Mouse (Mus musculus): ENCODE measurements around the gene Aoc2. TPM values are rescaled to one million over a fixed set of nuclear protein-coding genes. Genes with fewer than 3 reads are reported as not detected.
A peak's percentile ranks its signal among the peaks of the same experiment; 100 is the strongest.
"Not testable (repeated sequence)": the region's sequence is repeated elsewhere in the genome, so short reads cannot be mapped to it uniquely, and the experiment has no call there.

The Aoc2 gene
- polyA plus RNA-seq, 1 experiment from 2014 or later = 3.1 TPM

GRCm38 (mm10) chr11:101323609-101324008, 1.3 kb upstream of the Aoc2 start:
- no peaks in the 10 kb centered on the region for H3K4me1 ChIP-seq
- no peak for ATAC-seq (ENCODE audit: low FRiP score)
- H3K4me2 ChIP-seq = no peak overlapping the region
- no peak overlapping the region for H3K4me3 ChIP-seq (replicated peaks)
- no peaks in the 10 kb centered on the region for H3K27me3 ChIP-seq
- no peak overlapping the region for H3K9ac ChIP-seq
- H3K36me3 ChIP-seq (replicated peaks) = peaks cover 78% of the 10 kb centered on the region
- no peaks in the 10 kb centered on the region for H3K9me3 ChIP-seq
- no peak overlapping the region for H3K27ac ChIP-seq
- 14% methylated on average over 4 of the region's 4 CpGs for WGBS

GRCm38 (mm10) chr11:101325201-101325600, 338 bp downstream of the Aoc2 start:
- H3K36me3 ChIP-seq (replicated peaks) = peaks cover 62% of the 10 kb centered on the region
- ATAC-seq (ENCODE audit: low FRiP score) = 0 out of 2 replicates have a peak, but pooled peaks have one; percentile 14
- not testable (repeated sequence) for H3K9me3 ChIP-seq; H3K27me3 ChIP-seq; H3K4me1 ChIP-seq; H3K4me3 ChIP-seq (replicated peaks); H3K9ac ChIP-seq; H3K27ac ChIP-seq; H3K4me2 ChIP-seq
- 93% methylated on average over 11 of the region's 11 CpGs for WGBS

GRCm38 (mm10) chr11:101326147-101326546, 1.3 kb downstream of the Aoc2 start:
- Histone ChIP-seq H3K9me3 (no peaks in the 10 kb centered on the region), H3K9ac (no peak overlapping the region), H3K27ac (no peak overlapping the region), H3K4me2 (no peak overlapping the region), H3K27me3 (no peaks in the 10 kb centered on the region), H3K4me3 (replicated peaks) (no peak overlapping the region), H3K4me1 (no peaks in the 10 kb centered on the region), H3K36me3 (replicated peaks) (peaks cover 53% of the 10 kb centered on the region)
- 88% methylated on average over 11 of the region's 11 CpGs for WGBS
- no peak for ATAC-seq (ENCODE audit: low FRiP score)

- Histone ChIP-seq H3K9me3 (no peaks in the 10 kb centered on the region), H3K9ac (no peak overlapping the region), H3K4me2 (no peak overlapping the region), H3K27me3 (no peaks in the 10 kb centered on the region), H3K36me3 (replicated peaks) (peaks cover 41% of the 10 kb centered on the region), H3K4me3 (replicated peaks) (no peak overlapping the region), H3K27ac (no peak overlapping the region), H3K4me1 (no peaks in the 10 kb centered on the region)
- ATAC-seq (ENCODE audit: low FRiP score) = no peak
- WGBS = 51% methylated on average over 3 of the region's 3 CpGs
These were observed 2.4 kb downstream of the Aoc2 start for GRCm38 (mm10) chr11:101327311-101327710.

- H3K9ac ChIP-seq = no peak overlapping the region; the same call in 1 of the 2 replicates
- 86% methylated on average over 6 of the region's 6 CpGs for WGBS
- H3K4me2 ChIP-seq = no peak overlapping the region
- no peak for ATAC-seq (ENCODE audit: low FRiP score)
- H3K27ac ChIP-seq = no peak overlapping the region
- H3K4me1 ChIP-seq = peaks cover 3% of the 10 kb centered on the region
- no peaks in the 10 kb centered on the region for H3K9me3 ChIP-seq
- H3K4me3 ChIP-seq (replicated peaks) = no peak overlapping the region
- H3K36me3 ChIP-seq (replicated peaks) = peaks cover 23% of the 10 kb centered on the region
- no peaks in the 10 kb centered on the region for H3K27me3 ChIP-seq
These were observed 4.2 kb downstream of the Aoc2 start for GRCm38 (mm10) chr11:101328941-101329635.

GRCm38 (mm10) chr11:101330371-101330924, 5.6 kb downstream of the Aoc2 start, which contains the start of gene Aoc3:
TSS of gene Aoc3 (plus strand) at chr11:101330605.
- Histone ChIP-seq H3K36me3 (replicated peaks) (peaks cover 10% of the 10 kb centered on the region), H3K9me3 (no peaks in the 10 kb centered on the region), H3K27ac (no peak within 1 kb of the TSS), H3K4me3 (replicated peaks) (no peak within 1 kb of the TSS), H3K4me2 (no peak within 1 kb of the TSS), H3K9ac (no peak within 1 kb of the TSS), H3K27me3 (no peaks in the 10 kb centered on the region), H3K4me1 (peaks cover 9% of the 10 kb centered on the region)
- no peak for ATAC-seq (ENCODE audit: low FRiP score)
- 74% methylated on average over 7 of the region's 7 CpGs for WGBS

- not testable (repeated sequence) for H3K4me3 ChIP-seq (replicated peaks); H3K9ac ChIP-seq; H3K27me3 ChIP-seq; ATAC-seq (ENCODE audit: low FRiP score); H3K4me1 ChIP-seq; H3K4me2 ChIP-seq; H3K27ac ChIP-seq; H3K9me3 ChIP-seq; H3K36me3 ChIP-seq (replicated peaks)
- 83% methylated on average over 6 of the region's 6 CpGs for WGBS
These were observed 6.1 kb downstream of the Aoc2 start for GRCm38 (mm10) chr11:101330961-101331360.

- H3K4me2 ChIP-seq = no peak overlapping the region
- no peak overlapping the region for H3K27ac ChIP-seq
- H3K4me3 ChIP-seq (replicated peaks) = no peak overlapping the region
- H3K9me3 ChIP-seq = no peaks in the 10 kb centered on the region
- no peak for ATAC-seq (ENCODE audit: low FRiP score)
- H3K4me1 ChIP-seq = peaks cover 13% of the 10 kb centered on the region
- H3K9ac ChIP-seq = no peak overlapping the region
- 82% methylated on average over 3 of the region's 3 CpGs for WGBS
- no peaks in the 10 kb centered on the region for H3K36me3 ChIP-seq (replicated peaks)
- H3K27me3 ChIP-seq = no peaks in the 10 kb centered on the region
These were observed 7.7 kb downstream of the Aoc2 start for GRCm38 (mm10) chr11:101332537-101332936.

- no peaks in the 10 kb centered on the region for H3K9me3 ChIP-seq
- no peak overlapping the region for H3K27ac ChIP-seq
- H3K27me3 ChIP-seq = no peaks in the 10 kb centered on the region
- no peak overlapping the region for H3K9ac ChIP-seq
- no peak overlapping the region for H3K4me2 ChIP-seq
- H3K4me1 ChIP-seq = peaks cover 24% of the 10 kb centered on the region
- no peak overlapping the region for H3K4me3 ChIP-seq (replicated peaks)
- 24% methylated on average over 10 of the region's 10 CpGs for WGBS
- ATAC-seq (ENCODE audit: low FRiP score) = no peak
- no peaks in the 10 kb centered on the region for H3K36me3 ChIP-seq (replicated peaks)
These were observed 9.2 kb downstream of the Aoc2 start for GRCm38 (mm10) chr11:101334023-101334422.

- Histone ChIP-seq H3K9me3 (no peaks in the 10 kb centered on the region), H3K36me3 (replicated peaks) (no peaks in the 10 kb centered on the region), H3K4me1 (peaks cover 24% of the 10 kb centered on the region), H3K9ac (no peak overlapping the region), H3K4me2 (no peak overlapping the region), H3K27me3 (no peaks in the 10 kb centered on the region), H3K4me3 (replicated peaks) (no peak overlapping the region), H3K27ac (no peak overlapping the region)
- WGBS = 11% methylated on average over 6 of the region's 6 CpGs
- ATAC-seq (ENCODE audit: low FRiP score) = no peak
These were observed 9.7 kb downstream of the Aoc2 start for GRCm38 (mm10) chr11:101334516-101334915.

- H3K9me3 ChIP-seq = no peaks in the 10 kb centered on the region
- H3K27me3 ChIP-seq = no peaks in the 10 kb centered on the region
- ATAC-seq (ENCODE audit: low FRiP score) = no peak
- H3K4me1 ChIP-seq = peaks cover 24% of the 10 kb centered on the region
- H3K9ac ChIP-seq = no peak overlapping the region
- H3K4me3 ChIP-seq (replicated peaks) = no peak overlapping the region
- H3K36me3 ChIP-seq (replicated peaks) = no peaks in the 10 kb centered on the region
- H3K27ac ChIP-seq = no peak overlapping the region
- H3K4me2 ChIP-seq = no peak overlapping the region
- WGBS = 84% methylated on average over 9 of the region's 9 CpGs
These were observed 10.8 kb downstream of the Aoc2 start for GRCm38 (mm10) chr11:101335685-101336084.

- WGBS = 2% methylated on average over 9 of the region's 9 CpGs
- peak overlapping the region; percentile 73 for H3K27ac ChIP-seq
- H3K4me3 ChIP-seq (replicated peaks) = peak overlapping the region; percentile 35
These were observed 13.4 kb downstream of the Aoc2 start for GRCm38 (mm10) chr11:101338123-101338760.

More at GRCm38 (mm10) chr11:101338123-101338760, 13.4 kb downstream of the Aoc2 start:
- Histone ChIP-seq H3K36me3 (replicated peaks) (no peaks in the 10 kb centered on the region), H3K9ac (peak overlapping the region; percentile 48), H3K27me3 (no peaks in the 10 kb centered on the region), H3K4me2 (peak overlapping the region; percentile 65), H3K9me3 (no peaks in the 10 kb centered on the region), H3K4me1 (peaks cover 24% of the 10 kb centered on the region)
- peak; percentile 93 for ATAC-seq (ENCODE audit: low FRiP score)

Data from forebrain, embryonic 12.5 days (tissue).